Mouse (Mus musculus) lung, postnatal 25 days (tissue): ENCODE measurements around the gene Col4a3bp.

Experiments used
- DNase-seq: peaks from one replicate; pipeline ENCODE4 v3.0.0; 2022; ENCODE audit warnings: low spot score

Col4a3bp gene

DNA sequence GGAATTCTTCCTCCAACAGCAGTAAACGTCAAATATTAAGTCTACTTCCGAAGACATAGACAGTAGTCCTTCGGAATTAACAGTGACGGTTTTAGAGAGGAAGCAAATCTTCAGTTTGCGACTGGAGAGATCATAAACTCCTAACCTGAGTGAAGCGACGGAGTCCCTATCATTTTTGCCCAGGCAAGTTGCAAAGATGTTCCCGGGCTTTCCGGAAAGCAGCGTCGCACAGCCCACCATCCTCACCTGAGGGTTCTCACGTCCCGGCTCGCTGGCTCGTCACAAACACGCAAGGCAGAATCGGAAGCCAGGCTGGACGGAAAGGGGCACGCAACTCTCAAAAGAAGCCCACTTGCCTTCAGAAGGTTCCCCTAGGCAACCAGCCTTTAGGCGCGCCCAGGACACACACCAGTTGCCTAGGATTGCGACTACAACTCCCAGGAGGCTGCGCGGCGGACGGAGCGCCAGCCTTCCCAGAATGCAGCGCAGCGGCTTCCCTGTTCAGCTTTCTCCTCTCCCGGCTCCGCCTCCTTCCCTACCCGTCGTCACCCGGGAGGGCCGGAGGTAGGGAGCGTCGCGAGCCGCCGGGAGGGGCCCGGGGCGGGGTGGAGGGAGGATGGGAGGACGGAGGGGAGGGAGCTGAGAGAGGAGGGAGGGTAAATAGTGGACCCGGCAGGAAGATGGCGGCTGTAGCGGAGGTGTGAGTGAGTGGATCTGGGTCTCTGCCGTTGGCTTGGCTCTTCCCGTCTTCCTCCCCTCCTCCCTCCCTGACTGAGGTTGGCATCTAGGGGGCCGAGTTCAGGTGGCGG is at the start of gene Col4a3bp, which contains the start of gene Polk:
Gene Col4a3bp, plus strand, starts transcription at position 538 of the 809 bp plus-strand sequence.
Gene Polk, minus strand, starts transcription at position 499 of the 809 bp plus-strand sequence.
- peak; percentile 98 for DNase-seq

DNA sequence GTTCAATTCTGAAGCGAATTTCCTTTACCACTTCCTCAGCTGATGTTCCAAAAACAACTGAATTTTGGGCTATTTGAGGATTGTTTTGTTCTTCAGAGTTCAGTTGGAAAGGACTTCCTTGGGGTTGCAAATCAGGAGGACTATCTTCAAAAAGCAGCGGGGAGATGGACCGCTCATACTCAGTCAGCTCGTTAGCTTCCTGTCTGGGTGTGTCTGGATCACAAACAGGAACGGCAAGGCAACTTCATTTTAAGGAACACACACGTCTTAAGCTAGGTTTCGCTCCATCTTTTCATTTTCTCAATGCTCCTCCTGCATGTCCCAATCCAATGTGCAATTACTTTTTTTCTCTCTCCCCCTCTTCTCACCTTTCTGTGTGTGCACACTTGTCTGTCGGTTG is 45.8 kb upstream of the Col4a3bp start:
- DNase-seq: no peak

DNA sequence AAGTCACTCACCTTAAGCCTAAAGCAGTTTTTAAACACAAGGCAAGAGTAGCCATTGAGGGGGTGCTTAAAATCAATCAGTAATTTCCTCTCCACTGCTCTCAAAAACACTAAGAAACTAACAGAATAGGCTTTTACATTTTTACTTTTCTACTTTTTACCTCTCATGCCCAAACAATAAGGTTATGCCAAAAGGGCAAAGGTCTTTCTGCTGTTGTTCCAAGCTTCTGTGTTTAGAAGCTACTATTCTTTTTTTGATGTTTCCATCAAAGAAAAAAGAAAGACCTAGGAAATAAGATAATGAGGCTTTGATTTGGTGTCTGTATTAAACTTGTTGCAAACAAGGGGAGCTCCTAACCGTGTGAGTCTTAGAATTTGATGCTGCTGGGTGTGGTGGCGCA is 42.5 kb upstream of the Col4a3bp start:
- DNase-seq: no peak

DNA sequence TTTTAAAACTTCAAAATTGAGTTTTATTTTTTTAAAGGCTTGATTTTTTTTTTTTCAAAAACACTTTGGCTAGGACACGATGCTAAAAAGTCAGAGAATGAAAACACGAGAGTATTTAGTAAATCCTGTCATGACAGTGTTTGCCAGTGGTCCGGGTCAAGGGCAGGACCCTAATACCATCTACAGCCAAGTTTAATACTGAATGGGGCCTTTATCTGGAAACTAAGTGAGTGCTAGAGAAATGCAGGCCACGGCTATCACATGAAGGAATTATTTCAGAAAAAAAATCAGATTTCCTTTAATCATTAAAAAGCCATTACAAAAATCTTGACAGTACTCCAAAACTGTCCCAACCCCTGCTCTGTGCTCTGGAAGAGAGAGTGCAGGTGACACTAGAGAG is 36.8 kb upstream of the Col4a3bp start:
- peak; percentile 8 for DNase-seq

DNA sequence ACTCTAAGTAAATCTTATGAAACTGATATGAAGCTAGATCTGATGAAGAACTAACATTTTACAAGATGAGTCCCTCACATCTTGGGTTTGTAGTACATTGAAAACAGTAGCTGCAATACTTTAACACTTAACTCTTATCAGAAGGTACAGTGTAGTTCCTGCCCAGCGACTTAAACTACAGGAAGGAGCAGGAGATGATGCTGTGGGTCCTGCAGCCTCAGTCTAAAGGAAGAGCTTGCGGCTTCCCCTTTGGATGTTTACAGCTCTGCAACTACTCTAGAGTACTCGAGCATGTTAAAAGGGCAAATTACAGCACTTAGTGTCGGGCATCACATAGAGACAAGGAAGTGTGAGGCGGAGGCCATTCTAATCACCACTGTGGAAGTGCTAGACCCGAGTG is 36.1 kb upstream of the Col4a3bp start:
- no peak for DNase-seq

DNA sequence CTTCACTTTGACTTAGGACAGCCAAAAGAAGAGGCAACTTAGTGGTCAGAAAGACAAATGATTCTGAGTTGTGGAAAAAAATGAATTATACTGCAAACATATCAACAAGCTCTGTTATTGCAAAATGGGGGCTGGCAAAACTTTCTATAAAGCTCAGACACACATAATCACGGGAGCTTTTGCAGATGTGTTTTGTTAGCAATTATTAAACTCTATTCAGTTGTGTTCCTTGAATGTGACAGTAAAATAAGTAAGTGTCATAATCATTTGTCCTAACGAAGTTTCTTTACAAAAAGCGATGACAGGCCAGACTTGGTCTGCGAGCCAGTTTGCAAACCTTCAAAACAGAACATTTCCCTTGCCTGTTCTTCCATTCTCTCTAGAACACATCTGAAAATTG is 34.9 kb upstream of the Col4a3bp start:
- DNase-seq: no peak

DNA sequence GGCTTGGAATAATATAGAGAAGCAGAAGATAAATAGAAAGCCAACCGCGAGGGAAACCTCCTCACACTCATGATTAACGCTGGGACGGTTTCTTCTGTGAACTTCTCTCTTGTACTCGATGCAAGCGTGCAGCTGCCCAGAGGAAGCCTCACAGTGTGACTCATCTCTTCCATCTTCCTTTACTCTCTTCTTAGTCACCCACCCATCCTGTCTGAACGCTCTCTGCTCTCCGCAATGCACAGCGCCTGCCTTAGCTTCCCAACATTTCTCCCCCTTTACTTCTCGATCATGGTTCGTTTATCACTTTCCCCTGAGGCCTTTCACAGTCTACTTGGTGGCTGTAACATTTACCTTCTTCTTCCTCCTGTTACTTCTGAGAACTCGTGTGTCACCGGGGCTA is 31.8 kb upstream of the Col4a3bp start:
- DNase-seq: peak; percentile 43

DNA sequence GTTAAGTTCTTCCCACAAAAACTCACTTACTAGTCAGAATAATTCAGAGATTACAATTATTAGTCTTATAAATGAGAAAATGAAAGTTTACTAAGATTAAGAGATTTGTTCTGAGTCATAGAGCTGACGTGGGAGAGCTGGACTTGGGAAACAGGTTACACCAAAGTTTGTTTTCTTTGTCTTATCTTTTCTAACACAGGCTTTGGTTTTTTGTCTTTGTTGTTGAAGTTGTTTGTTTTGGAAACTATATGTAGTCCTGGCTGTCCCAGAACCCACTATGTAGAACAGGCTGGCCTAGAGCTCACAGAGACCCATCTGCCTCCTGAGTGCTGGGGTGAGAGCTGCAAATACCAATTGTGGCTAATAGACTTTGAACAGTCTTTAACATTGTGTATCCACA is 31.2 kb upstream of the Col4a3bp start:
- no peak for DNase-seq

DNA sequence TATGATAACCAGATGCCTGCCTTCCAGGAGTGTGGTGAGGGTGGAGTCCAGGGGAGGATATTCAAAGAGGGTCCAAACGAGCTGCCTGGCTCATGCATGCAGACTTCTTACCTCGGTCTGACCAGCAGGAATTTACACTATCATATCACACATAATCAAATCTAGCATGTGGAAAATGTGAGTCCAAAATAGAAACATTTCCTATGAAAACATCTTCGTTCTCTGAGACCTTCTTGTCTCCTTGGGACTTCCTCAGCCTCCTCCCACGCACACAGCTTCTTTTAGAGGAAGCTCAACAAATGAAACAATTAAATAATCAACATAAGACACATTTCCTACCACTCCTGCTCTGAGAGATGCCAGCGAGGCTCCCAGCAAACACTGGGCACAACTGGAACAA is 30.5 kb upstream of the Col4a3bp start:
- DNase-seq: peak; percentile 29

DNA sequence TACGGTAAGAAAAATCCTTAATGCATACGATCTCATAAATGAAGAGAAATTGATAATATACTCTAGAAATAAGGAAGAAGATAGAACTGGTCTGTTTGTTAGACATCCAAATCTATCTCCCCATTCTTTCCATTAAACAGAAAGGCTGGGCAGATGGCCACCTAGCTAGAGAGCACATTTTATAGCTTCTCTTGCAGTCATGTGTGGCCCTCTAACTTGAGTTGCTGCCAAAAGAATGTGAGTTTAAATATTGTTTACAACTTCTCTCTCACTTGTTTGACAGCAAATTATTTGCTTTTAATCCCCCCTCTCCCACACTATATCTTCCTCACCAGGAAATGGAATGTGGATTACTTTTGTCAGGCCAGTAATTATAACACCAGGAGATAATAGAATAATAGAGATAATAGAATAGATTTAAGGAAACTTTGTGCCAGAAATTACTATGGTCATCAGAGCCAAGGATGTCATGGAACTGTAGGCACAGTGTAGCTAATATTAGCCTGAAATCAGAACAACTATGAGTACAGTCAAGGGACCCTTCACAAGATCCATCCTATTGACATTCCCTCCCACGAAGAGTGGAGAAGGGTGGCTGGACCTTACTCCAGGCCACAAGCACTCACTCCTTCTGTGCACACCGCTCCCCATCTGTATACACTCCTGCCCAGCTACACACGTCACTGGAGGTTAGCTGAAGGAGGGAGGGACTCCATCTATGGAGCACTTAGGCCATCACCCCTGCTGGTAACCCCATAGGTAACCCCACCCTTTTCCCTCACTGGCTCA is 28.1 kb upstream of the Col4a3bp start:
- no peak for DNase-seq

DNA sequence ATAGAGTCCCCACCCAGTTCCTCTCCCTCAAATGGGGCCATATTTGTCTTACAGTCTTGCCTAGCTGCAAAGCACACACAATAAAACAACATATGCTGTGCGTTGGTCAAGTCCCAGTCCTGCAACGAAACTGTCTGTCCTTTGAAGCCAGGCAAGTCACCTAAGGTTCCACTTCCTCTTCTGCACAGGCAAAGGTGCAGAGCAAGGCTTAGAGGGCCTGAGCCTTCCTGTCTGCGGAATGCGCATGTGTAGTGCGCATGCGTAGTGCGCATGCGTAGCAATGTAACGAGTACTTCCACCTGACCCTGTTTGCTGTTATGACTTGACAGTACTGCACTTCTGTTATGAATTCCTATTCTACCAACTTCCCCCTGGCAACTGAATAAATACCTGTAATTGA is 26.2 kb upstream of the Col4a3bp start:
- DNase-seq: no peak

DNA sequence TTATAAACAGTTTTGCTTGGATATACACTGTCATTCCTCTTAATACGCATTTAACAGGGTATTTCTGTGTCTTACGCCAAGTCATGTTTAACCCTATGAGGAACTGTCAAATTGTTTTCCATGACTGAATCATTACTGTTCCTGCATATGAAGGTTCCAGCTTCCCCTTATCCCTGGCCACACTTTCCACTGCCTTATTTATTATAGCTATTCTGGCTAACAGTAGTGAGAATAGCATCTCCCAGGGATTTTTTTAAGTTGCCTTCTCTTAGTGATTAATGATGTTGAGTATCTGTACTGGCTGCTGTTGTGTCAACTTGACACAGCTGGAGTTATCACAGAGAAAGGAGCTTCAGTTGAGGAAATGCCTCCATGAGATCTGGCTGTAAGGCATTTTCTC is 25.1 kb upstream of the Col4a3bp start:
- DNase-seq: no peak

DNA sequence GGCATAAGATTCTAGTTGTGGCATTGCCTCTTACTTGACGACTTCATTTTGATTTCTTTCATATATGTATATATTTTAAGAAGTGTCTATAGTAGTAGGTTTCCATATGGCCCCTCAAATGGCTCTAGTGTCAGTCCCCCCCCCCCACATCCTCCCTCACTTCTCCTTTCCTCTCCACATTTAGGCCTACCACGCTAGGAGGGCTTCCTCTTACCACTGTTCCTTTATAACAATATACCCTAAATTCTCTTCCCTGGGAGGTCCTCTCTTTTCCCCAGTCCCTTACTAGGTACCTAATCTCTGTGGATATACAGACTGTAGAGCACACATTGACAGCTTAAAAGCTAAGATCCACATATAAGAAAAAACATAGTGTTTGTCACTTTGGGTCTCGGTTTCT is 21.1 kb upstream of the Col4a3bp start:
- no peak for DNase-seq

DNA sequence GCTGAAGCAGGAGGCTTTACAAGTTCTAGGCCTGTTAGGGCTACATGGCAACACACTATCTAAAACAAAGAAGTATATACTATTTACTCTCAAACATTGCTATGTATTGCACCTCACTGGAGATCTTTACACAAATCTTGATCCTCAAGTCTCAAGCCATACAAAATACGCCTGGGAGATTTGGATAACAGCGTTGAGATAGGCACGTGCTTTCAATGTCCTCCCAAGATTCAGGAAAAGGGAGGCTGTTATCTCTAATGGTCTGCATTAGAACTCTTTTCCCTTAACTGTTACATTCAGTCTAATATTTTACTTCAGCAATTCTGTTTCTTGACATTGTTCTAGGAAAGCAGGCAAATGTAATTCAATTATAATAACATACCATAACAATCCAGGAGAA is 15.4 kb upstream of the Col4a3bp start:
- DNase-seq: no peak

DNA sequence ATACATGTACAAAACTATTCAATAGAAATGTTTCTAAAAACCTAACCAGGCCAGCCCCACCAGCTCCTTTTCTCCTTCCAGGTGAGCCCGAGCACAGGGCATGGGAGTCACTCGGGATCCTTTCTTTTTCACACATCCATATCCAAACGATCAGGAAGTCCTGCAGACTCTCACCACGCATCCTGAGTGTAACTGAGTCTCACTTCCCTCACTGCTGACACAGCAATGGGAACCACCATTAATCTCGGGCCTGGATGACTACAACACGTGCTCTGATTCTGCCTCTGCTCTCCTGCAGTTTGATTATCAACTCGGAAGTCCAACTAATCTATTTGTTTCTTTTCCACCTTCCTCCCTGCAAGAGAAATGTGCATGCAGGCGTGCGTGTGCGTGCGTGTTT is 14.6 kb upstream of the Col4a3bp start:
- no peak for DNase-seq

DNA sequence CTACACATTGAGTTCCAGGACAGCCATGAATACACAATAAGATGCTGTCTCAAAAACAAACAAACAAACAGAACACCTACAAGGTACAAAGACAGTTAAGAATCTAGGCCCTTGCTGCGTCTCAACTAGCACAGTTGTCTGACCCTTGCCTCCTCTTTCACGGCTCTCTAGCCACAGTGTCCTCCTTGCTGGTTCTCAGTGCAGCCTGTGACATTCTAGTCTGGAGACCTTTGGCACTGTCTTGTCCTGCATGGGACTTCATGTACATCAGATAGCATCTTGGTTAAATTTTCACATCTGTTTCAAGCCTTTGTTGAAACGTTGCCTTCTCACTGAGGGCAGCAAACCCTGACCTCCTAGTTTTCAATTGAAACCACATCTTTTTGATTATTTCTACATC is 13.6 kb upstream of the Col4a3bp start:
- no peak for DNase-seq

DNA sequence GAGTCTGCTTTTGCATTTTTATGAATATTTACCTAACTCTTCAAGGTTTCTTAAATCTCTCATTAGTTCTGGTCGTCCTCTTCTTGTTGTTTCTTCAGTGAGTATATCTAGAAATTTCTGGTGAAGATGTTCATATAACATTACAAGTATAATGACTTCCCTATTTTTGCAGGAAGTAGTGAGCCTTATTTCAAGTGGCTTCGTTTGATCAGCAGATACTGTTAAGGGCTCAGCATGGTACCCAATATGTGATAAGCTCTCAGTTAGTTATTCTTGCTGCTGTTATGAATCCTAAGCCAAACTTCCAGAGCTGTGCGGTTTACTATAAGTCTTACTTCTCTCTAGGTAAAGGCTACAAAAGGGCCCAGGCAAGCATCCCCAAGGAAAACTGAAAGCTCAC is 12.9 kb upstream of the Col4a3bp start:
- no peak for DNase-seq

DNA sequence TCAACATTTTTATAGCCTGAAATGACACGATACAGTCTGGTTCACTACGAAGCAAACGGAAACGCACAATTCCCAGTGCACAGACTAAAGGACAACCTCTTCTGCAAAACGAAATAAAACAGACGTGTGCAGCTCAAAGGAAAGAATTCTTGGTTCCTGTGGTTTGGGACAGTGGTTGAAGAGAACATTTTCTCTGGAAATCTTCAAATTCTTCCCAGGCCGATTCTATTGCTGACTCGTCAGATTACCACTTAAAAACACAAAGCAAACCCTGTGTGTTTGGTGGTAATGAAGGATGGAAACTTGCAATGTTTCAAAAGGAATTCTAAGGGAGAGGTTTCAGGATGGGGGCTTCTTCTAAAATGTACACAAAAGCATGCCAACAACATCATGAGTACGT is 12.4 kb upstream of the Col4a3bp start:
- no peak for DNase-seq

DNA sequence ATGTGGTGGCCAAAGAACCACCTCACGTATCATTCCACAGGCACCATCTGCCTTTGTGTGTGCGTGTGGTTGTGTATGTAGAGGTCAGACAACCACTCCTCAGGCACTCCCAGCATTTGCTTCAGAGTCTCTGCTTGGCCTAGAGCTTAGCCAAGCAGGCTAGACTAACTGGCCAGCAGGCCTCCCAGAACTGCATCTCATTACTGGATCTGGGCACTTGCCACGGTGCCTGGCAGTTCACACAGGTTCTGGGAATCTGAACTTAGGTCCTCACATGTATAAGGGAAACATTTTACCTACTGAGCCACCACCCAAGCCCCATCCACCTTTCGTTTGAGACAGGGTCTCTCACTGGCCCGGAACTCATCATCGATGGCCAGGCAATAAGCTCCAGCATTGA is 10.2 kb upstream of the Col4a3bp start:
- no peak for DNase-seq

DNA sequence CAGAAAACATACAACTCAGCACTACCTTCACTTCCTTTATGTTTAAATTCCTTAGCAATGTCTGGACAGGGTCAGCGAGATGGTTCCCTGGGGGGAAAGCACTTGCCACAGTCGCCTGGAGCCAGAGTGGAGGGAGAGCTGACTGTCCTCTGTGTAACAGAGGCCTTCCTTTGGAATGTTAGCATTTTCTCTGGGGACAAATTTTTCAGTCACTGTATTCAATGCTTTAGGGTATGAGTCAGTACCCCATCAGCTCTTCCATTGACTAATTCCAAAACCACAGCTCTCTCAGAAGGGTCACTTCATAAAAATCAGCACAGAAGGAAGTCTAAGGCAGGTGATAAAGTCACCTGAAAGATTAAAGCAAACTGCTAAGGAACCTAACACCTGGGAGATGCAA is 8.7 kb upstream of the Col4a3bp start:
- DNase-seq: no peak

DNA sequence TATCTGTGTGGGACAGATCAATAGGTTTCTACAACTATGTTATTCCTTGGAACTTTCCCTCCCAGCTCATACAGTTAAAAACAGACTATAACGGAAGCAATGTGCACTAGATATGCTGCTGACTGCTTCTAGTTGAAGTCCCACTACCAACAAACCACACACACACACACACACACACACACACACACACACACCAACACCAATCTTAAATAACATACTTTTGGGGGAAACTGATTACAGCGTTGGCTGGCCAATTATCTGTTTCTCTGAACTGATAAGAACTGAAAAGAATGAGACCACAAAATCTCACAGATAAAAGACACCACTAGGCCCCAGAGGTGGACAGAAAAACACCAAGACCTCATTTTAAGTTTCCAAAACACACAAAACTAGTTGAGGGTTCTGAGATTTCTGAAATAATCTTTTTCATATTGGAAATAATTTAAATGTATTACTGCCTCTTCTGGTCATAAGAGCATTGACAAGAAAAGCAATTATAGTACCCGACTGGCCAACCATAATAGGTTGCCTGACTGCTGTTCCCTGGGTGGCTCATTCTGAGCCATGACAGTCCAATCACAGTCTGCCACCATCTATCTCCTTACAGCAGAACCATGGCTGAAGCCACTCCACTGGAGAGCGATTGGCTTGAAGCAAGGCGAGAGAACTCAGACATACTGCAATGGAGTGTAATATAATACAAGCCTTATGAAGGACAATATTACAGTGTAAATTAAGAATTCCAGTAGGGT is 5.4 kb upstream of the Col4a3bp start:
- no peak for DNase-seq

DNA sequence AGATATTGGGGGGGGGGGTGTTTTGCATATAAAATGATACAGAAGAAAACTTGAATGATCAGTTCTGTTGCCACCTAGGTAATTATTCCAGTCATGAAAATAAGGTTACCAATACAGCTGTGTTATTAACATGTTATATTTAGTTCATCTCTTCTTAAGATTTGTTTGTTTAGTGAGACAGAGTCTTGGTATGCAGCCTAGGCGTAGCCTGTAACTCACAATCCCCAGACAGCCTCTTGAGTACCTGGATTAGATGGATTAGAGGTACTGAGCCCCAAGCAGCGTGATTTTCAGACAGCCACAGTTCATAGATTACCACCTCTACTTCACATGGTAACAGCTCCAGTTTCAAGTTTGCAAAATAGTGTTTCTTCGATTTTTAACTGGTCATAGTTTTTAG is 4.3 kb upstream of the Col4a3bp start:
- DNase-seq: no peak

DNA sequence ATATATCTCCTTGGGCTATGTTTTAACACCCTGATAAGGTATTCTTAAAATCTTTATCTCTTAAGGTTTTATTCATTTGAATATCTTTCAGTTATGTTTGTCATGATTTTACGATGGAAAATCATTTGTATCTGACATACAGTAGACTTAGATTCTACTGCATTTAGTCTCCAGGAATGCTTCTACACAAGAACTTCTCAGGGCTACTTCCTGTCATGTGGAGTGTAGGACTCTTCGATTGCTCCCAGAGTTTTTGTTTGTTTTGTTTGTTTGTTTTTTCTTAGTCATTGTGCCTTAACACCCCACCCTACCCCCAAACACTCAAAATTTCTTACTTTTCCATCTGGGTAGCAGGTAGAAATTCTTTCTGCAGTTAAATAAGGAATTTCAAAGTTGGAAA is 1.0 kb upstream of the Col4a3bp start:
- DNase-seq: no peak
